Mouse (Mus musculus) heart, postnatal 25 days (tissue): ENCODE measurements around the gene Crip2. TPM values are rescaled to one million over a fixed set of nuclear protein-coding genes. Genes with fewer than 3 reads are reported as not detected.

Experiments used
- DNase-seq: peaks from one replicate; pipeline ENCODE4 v3.0.0; 2022; ENCODE audit warnings: low spot score
- intact Hi-C: fragments of 180-260 bp; cut with DNase I; formaldehyde crosslinking; loops from one replicate; pipeline ENCODE4 v1.15.1; 2025
- total RNA-seq, 2 experiments: library from RNA; stranded (reverse); gene quantifications; 2 replicates each; pipeline ENCODE4 v1.2.3; 2021

Gene Crip2
- total RNA-seq, 2 experiments from 2014 or later: 1,410 to 1,505 TPM

DNA sequence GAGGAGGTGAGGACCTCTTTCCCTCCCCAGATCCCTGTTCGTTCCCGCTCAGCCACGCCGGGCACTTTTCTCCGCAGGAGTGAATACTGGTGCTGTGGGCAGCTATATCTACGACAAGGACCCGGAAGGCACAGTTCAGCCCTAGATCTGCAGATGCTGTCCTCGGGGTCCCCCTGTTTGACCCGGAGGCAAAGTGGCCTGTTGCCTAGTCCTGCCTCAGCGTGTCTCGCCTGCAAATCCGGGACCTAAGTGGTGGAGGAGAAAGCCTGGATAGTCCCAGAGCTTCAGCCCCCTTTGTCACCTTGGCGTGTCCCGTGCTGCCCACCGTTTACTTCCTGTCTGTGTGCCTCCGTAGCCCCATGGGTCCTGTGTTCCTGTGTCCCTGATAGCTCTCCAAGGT is 4.8 kb downstream of the Crip2 start:
- DNase-seq: no peak
- intact Hi-C loops: no loop called here

DNA sequence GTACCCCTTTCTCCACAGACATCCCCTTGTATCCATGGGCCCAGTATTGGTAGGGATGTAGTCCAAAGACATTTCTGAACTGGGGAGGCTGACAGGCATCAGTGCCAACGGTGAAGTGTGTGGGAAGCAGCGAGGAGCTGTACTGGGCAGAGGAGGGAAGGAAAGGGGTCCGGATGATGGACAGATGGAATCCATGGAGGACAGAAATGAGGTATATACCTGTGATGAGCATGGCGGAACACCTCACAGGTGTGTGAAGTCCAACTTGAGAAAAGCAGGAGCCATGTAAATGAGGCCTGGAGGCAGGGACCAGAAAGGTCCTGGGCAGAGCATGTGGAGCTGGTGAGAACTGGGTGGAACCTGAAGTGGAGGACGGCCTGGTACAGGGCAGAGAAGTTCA is 5.6 kb downstream of the Crip2 start:
- no peak for DNase-seq
- intact Hi-C loops: no loop called here

- DNase-seq: peak; percentile 85
- intact Hi-C loops: no loop called here
These were observed 6.3 kb downstream of the Crip2 start, which contains the start of gene Crip1 for GRCm38 (mm10) chr12:113146112-113147057. Gene Crip1, plus strand, starts transcription at chr12:113146316.

- intact Hi-C loops: no loop called here
- peak; percentile 31 for DNase-seq
These were observed 7.4 kb downstream of the Crip2 start for GRCm38 (mm10) chr12:113147481-113147880.

DNA sequence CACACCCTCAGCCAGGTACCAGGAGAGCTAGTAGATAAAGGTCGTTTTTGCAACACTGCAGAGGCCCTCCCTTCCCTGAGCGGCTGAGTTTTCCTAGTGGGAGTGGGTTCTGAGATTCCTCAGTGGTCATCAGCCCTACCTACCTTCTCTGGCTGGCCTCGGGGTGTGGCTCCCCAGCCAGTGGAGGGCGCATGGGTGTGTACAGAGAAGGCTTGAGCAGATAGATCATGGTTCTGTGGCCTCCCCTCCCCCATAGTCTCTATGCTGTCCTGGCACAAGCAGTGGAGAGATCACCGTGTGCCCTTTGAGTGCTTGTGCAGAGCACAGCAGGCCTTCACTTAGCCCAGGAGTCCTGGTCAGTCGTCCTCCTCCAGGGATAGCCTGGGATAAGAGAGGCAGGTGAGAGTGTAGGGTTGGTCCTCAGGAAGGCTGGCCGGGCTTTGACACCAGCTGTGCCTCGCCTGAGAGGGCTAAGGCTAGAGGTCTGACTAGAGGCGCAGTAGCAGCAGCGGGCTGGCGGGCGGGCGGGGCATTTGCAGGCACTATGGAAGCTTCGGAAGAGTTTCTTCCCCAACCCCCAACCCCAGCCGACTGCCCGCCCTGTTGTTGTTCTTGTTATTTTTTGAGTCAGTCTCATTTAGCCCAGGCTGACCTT is 8.5 kb downstream of the Crip2 start:
- intact Hi-C loops: no loop called here
- peak; percentile 54 for DNase-seq

DNA sequence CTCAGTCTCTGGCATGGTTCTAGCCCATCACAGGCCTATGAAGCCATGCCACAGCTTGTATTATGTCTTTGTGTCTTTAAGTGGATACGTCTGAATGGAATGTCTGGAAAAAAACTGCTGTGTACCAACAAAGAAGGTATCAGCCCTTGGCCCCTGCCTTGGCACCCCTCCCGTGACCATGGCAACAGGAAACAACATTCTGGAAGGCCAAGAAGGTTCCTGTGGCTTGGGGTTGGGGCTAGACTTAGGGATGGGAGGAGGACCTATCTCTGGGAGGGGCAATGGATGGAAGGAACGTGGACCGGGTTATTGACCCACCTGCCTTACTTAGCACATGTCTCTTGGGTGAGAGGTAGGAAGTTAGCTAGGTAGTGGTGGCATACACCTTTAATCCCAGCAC is 9.3 kb downstream of the Crip2 start:
- intact Hi-C loops: no loop called here
- DNase-seq: peak; percentile 35

DNA sequence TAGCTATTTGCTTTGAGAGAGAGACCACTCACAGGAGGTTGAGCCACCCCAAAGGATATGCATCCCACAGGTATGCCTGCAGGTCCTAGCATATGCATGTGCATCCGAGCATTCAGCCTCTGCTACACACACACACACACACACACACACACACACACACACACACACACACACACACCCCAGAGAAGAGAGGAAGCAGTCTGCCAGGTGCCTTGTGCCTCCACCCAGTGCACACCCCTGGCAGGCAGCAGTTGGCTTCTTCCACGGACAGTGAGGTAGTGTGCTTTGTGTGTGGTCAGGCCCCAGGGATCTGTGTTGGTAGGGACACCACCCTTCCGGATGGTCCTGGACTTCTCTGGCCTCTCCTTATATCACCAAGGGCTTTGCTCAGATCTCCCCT is 9.9 kb downstream of the Crip2 start:
- no peak for DNase-seq

GRCm38 (mm10) chr12:113150591-113150990 is 10.6 kb downstream of the Crip2 start:
- intact Hi-C loops: loop anchor here (2.0 to 5.0 kb wide), 2 partner anchors 74 to 148 kb away; partner anchors contain the start of gene Brf1
- DNase-seq: no peak

More for the DNA sequence above, 9.9 kb downstream of the Crip2 start:
- intact Hi-C loops: loop anchor here (2.0 to 5.0 kb wide), 2 partner anchors 73 to 148 kb away; partner anchors contain the start of gene Brf1

GRCm38 (mm10) chr12:113151046-113151445 is 11.0 kb downstream of the Crip2 start:
- DNase-seq: no peak
- intact Hi-C loops: loop anchor here (2.0 to 5.0 kb wide), 2 partner anchors 74 to 149 kb away; partner anchors contain the start of gene Brf1

DNA sequence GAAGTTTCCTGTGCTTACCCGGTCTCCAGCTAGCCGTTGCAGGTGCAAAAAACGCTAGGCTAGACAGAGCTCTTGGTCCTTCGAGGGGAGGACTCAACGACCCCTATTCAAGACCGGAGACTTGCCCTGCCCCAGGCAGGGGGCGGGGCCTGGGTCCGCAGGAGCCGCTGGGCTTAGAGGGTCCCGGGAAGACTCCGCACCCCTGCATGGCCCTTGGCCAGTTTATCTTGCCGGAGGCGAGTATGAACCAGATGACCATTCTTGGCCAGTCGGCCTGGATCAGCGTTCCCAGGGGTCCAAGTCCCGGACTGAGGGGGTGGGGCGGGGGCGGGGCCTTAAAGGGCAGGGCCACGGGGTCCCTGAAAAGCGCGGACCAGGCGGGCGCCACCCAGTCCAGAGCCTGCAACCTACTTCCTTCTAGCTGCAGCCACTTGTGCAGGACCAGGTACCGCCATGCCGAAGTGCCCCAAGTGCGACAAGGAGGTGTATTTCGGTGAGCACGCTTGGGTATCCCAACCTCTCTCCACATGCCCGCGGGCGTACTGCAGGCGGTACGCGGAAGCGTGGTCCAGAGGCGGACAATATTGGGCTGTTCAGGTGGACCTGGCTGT is 11.7 kb downstream of the Crip2 start:
- intact Hi-C loops: loop anchor here (2.0 to 5.0 kb wide), 2 partner anchors 75 to 149 kb away; partner anchors contain the start of gene Brf1
- DNase-seq: peak; percentile 58

- intact Hi-C loops: loop anchor here (5.0 kb wide), 1 partner anchor 150 kb away; the partner anchor contains the start of gene Brf1
- peak; percentile 44 for DNase-seq
These were observed 12.2 kb downstream of the Crip2 start for GRCm38 (mm10) chr12:113152272-113152661.

- no peak for DNase-seq
- intact Hi-C loops: loop anchor here (5.0 kb wide), 1 partner anchor 151 kb away; the partner anchor contains the start of gene Brf1
These were observed 13.0 kb downstream of the Crip2 start for GRCm38 (mm10) chr12:113152991-113153525.

- intact Hi-C loops: loop anchor here (2.0 to 5.0 kb wide), 2 partner anchors 13 to 152 kb away; partner anchors contain the start of genes Brf1 and Crip2
- no peak for DNase-seq
These were observed 13.9 kb downstream of the Crip2 start for GRCm38 (mm10) chr12:113153971-113154370.

- intact Hi-C loops: loop anchor here (1.0 to 5.0 kb wide), 4 partner anchors 14 to 197 kb away; partner anchors contain the start of genes Brf1 and Crip2
These were observed 14.7 kb downstream of the Crip2 start for GRCm38 (mm10) chr12:113154747-113155075.

DNA sequence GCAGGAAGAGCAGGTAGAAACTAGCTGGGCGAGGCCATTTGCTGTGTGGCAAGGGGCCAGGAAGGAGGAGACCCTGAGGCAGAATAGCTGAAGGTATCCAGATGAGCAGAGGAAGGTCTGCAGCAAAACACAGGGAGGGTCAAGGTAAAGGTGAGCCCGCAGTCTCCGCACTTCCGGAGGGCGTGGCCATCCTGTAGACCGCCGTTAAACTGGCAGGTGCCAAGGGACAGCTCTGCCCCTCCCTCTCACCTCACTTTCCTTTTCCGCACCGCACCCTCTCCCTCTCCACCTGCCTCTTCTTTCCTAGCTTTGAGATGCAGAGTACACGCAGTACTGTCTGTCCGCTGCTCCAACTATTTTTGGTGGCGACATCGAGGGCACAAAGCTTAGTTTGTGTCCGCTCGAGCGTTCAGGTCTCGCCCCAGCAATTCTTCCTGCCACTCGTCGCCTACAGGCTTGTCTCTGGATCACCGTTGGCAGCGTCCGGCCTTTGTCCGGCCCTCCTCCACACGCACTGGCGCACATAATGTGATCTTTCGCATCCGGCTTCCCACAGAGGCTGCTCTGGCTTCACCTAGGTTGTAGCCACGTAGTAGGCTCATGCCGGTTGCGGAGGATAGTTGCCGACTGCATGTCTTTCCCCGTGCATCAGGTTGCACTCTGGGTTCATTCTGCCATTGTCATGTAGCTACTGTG is 15.2 kb downstream of the Crip2 start:
- intact Hi-C loops: loop anchor here (1.0 to 5.0 kb wide), 3 partner anchors 14 to 198 kb away; partner anchors contain the start of gene Crip2
- DNase-seq: peak; percentile 46

More at GRCm38 (mm10) chr12:113154747-113155075, 14.7 kb downstream of the Crip2 start:
- DNase-seq: no peak

GRCm38 (mm10) chr12:113155887-113156539 is 16.0 kb downstream of the Crip2 start, which contains the start of gene Tedc1:
Gene Tedc1, plus strand, starts transcription at chr12:113156421.
- DNase-seq: peak; percentile 99
- intact Hi-C loops: loop anchor here (1.0 to 5.0 kb wide), 3 partner anchors 15 to 199 kb away; partner anchors contain the start of gene Crip2

GRCm38 (mm10) chr12:113156540-113156929 is 16.5 kb downstream of the Crip2 start:
- intact Hi-C loops: loop anchor here (5.0 kb wide), 1 partner anchor 199 kb away; no protein-coding TSS in a partner anchor
- DNase-seq: no peak

DNA sequence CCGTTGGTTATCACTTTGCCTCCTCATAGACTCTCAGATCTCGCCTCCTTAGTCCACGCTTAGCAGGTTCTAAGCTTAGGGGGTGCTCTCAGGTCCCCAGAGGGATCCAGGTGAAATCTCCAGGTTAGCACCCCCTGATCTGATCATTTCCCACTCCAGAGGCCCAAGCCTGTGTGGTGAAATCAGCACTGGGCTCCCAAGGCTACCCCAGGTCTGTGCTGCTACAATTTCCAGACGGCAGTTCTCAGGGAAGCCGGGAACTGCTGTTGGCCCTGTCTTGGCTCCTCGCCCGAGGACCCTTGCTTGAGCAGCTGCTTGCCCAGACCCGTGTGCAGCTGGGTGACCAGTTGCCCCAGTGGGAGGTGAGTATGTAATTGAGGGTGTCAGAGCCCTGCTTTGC is 17.0 kb downstream of the Crip2 start:
- DNase-seq: no peak
- intact Hi-C loops: loop anchor here (5.0 kb wide), 1 partner anchor 200 kb away; no protein-coding TSS in a partner anchor
